Mouse (Mus musculus) kidney, postnatal 4 days (tissue): Measurements from ENCODE around the gene 4930544D05Rik.

ENCODE experiments used
- DNase-seq, 2 experiments: peaks; one replicate each; pipeline ENCODE4 v3.0.0; 2021; ENCODE audit warnings: mixed read lengths in 2 of 2

Gene 4930544D05Rik

DNA sequence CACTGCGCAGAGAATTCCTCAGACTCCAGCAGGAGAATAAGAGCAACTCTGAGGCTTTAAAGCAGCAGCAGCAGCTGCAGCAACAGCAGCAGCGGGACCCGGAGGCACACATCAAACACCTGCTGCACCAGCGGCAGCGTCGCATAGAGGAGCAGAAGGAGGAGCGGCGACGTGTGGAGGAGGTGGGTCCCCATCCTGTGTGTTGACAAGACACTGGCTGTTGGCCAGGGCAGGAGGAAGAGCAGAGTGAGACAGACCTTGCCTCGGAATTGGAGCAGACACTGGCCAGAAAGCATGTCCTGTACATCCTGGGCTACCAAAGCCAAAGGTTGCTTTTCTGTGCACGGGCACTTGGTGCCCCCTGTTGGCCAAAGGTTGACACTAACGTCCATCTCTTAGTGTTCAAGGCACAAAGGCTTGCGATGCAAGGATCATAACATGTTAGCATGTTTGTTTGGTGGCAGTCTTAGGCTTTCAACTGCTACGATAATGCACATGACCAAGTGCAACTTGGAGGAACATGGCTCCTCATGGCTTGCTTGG is 10.6 kb upstream of the 4930544D05Rik start:
- DNase-seq = peak; percentile 86 to 88

DNA sequence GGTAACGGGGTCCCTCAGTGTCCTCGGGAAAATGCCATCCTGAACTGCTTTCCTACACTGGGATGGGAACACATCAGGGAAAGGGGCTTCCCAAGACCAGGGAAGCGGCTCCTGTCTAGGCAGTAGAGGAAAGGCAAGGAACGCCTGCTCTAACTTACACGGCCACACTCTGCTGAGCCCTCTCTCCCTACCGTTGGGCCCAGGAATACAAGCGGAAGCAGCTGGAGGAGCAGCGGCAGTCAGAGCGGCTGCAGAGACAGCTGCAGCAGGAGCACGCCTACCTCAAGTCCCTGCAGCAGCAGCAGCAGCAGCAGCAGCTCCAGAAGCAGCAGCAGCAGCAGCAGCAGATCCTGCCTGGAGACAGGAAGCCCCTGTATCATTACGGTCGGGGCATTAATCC is 8.9 kb upstream of the 4930544D05Rik start:
- no peak for DNase-seq

DNA sequence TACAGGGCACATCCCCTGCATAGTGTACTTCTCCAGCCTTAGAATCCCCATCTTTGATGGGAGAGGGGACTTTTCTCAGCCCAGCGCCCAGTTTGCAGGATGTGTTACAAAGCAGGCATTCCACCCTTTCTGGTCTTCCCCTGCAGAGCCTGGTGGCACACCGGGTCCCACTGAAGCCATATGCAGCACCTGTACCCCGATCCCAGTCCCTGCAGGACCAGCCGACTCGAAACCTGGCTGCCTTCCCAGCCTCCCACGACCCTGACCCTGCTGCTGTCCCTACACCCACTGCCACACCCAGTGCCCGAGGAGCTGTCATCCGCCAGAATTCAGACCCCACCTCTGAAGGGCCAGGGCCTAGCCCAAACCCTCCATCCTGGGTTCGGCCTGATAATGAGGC is 8.0 kb upstream of the 4930544D05Rik start:
- no peak for DNase-seq

DNA sequence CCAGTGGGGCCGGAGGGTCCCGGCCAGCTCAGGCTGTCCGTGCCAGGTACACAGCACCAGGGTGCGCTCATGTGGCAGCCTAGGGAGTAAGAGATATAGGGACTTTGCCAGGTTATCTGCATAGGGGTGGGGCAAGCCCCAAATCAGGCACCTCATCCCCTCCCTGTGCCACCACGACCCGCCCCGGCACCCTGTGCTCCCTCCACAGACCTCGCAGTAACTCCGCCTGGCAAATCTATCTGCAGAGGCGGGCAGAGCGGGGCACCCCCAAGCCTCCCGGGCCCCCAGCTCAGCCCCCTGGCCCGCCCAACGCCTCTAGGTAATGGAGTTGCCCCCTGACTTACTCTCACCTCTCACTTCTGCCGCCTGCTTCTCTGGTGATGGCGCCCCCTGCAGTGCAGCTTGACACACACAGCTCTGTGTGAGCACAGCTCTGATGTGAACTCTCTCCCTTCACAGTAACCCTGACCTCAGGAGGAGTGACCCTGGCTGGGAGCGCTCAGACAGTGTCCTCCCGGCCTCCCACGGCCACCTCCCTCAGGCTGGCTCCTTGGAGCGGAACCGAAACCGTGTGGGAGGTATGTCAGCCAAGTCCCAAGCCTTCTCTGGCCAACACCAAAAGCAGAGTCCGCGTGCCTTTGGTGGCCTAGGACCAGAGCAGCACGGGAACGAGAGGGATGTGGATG is 7.1 kb upstream of the 4930544D05Rik start:
- DNase-seq = peak; percentile 78 to 84

DNA sequence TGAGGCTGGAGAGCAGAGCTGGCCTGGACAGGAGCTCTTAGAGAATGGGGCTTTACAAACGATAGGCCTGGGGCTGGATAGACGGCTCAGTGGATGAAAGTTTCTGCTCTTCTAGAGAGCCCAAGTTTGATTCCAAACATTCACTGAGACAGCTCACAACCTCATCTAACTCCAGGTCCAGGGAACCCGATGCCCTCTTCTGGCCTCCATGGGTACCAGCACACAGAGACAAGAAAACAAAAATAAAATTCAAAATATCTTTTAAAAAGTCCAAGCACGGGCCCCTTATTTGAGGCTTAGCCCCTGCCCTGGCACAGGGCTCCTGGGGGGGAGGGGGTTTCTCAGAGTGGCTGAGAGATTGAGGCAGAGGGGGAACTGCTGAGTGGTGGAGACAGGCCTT is 4.9 kb upstream of the 4930544D05Rik start:
- DNase-seq = no peak

DNA sequence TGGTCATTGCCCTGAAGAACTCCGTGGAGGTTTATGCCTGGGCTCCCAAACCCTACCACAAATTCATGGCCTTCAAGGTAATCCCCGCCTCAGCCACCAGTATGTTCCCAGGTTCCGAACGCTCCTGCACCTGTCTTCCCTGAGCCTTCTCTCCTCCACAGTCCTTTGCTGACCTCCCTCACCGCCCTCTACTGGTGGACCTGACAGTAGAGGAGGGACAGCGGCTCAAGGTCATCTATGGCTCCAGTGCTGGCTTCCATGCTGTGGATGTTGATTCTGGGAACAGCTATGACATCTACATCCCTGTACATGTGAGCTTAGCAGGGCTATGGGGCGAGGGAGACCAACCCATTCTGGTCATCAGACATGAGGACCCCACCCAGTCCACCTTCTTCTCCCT is 3.1 kb upstream of the 4930544D05Rik start:
- peak in 1 of 2 experiments; percentile 36 for DNase-seq

DNA sequence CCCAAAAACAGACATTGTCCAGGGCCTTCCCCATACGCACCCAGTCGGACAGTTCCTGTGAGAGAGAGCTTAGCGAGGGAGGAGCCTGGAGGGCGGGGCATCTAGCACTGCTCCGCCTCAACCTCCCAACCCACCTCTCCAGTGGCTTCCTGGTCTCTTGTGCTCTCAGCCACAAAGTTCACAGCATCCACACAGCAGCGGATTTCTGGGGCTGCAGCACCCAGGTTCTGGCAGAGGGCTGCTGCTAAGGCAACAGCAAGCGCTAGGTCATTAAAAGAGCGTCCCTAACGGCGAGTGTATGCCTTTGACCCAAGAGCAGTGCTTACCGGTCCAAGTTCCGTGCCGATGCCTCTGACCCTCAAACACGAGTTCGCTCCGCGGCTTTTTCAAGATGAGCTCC is 574 bp upstream of the 4930544D05Rik start:
- DNase-seq = peak; percentile 79 to 86

DNA sequence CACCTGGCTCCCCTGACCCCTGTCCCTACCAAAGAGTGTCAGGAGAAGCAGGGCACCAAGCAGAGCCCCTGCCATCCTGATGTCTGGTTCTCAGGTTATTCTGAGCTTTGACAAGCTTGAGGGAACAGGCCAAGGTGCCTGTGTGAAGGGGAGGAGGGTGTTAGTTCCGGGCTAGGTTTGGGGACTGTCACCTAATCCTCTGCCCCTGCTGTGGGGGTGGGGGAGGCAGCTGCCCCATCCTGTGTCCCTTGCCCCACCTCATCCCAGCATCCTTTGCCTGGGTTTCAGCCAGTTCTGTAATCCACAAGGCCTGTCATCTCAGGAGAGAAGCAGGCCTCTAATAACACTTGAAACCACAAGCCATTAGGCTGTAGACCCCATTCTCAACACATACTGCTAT is 3.5 kb downstream of the 4930544D05Rik start, which contains the start of gene Chrne:
Gene Chrne (minus strand): TSS at position 116 of the 400 bp plus-strand sequence.
- no peak for DNase-seq

DNA sequence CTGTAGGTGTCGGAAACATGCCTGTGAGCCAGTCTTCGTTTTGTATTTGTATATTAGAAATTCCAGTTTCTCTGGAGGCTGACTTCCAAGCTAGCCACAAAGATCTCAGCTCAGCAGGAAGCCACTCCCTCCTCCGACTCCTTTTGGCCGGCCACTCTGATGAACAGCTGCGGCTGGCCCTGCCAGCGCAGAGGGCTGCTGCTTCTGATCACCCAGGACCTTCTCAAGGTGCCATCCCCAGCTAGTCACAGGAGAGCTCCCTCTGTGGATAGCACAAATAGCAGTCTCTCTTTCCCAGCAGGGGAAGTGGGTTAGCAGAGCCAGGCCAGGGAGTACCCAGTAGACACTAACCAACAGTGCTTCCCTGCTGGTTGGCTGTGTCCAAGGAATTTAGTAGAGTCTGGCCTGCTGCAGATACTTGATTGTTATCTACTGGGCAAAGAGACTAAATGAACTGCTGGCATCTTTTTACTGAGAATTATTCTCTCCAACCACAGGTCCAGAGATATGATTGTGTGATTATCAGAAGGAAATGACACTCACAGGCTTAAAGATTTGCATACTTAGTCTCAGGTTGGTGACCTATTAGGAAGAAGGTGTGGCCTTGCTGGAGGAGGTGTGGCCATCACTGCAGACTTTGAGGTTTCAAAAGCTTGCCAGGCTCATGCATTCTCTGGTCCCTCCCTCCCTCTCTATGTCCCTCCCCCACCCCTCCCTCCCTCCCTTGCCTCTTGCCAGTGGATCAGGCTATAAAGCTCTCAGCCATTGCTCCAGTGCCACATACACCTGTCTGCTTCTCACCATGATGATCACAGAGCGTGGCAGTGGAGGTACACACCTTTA is 6.5 kb downstream of the 4930544D05Rik start:
- DNase-seq = no peak

DNA sequence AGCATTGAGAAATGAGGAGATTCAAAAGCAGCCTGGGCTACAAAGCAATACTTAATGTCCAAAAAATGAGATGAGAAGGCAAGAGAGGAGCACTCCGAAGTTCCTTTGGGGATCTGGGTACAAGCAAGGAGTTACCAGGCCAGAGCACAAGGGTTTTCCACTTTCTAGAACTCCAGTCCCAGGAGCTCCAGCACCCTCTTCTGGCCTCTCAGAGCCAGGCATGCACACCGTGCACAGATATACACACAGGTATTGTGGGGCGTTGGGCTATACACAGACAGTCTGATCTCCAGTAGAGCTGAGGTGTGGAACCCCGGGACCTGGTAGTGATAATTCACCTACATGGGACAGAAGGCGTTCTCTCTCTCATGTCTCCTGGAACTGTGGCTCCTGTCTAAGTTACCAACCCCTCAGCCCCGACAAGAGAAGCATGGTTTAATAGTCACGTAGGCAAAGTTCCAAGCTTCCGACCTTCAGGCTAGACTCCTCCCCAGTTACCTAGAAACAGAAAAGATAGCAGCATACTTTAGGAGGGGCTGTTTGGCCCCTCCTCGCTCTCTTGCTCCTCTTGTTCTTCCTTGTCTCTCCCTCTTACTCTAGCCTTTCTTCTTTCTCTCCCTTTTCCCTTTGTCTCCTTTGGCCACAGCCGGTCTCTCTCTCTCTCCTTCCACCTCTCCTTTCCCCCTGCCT is 7.5 kb downstream of the 4930544D05Rik start:
- DNase-seq = no peak

DNA sequence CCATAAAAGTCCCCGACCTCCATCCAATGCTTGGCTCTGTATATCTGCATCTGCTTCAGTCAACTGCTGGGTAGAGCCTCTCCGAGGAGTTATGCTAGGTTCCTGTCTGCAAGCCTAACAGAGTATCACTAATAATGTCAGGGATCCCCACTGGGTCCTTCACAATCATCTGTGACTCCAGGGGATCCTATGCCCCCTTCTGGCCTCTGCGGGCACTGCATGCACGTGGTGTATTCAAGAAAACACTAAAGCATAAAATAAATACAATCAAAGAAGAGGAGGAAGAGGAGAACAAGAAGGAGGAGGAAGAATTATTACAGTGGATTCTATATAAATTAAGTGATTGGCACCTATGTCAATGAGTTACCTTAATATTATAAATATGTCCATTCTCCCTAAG is 9.8 kb downstream of the 4930544D05Rik start:
- DNase-seq = peak; percentile 80 to 83

DNA sequence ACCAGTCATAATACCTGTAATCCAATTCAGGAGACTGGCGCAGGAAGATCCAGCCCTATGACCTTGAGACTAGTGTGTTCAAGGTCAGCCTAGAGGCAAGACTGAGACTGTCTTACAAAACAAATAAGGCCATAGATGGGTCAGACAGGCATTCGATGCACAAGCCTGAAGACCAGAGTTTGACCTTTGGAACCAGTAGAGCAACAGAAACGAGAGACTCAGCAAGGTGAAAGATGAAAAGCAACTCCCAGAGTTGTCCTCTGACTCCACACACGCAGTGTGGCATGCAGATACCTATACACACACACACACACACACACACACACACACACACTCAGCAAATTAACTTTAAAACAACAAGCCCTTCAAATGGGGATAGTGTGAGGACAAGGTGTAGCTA is 11.2 kb downstream of the 4930544D05Rik start:
- no peak for DNase-seq

DNA sequence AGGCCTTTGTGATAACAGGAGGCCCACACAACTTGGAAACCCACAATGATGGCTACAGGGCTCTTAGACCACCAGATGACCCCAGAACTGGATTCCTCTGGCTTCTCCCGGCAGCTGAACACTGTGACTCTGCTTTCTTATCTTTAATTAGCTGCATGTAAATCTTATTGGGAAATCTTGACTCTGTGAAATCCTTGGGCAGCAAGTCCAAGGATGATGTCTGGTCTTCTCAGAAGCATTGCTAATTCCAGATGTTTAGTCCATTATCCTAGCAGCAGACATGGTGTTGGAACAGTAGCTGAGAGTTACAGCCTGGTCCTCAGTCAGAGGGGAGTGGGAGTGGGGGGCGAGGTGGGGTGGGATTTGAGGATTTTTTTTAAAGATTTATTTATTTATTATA is 12.8 kb downstream of the 4930544D05Rik start:
- no peak for DNase-seq

DNA sequence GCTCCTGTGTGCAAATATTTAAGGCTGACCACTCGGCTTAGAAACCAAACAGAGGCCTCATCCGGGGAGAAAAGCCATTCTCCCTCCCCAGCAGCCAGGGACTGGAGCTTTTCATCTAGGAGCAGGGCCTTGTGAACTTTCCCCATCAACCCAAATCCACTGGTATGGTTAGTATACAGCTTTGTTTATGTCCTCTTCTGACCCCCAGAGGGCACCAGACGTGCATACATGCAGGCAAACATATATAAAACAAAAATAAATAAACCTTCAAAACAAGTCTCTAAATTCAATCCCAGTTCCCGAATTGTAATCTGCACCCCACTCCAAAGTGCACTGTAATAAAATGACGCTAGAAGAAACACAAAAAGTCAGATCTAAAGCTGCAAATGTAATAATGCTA is 13.9 kb downstream of the 4930544D05Rik start:
- no peak for DNase-seq

DNA sequence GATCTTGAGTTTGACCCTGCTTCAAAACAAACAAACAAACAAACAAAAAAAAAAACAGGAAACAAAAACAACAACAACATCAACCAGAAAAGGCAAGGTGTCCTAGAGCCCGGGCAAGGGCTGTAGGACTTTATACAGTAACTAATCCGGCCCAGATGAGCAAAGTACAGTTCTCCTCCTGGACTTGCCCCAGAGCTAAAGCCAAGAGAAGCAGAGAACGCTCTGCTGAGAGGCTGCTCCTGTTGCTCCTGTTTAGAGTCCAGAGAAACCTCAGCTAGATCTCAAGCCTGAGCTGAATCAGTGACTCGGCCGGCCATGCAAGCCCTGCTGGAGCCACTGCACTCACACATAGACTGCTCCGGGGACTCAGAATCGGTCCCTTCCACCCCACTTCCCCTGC is 14.5 kb downstream of the 4930544D05Rik start:
- no peak for DNase-seq

DNA sequence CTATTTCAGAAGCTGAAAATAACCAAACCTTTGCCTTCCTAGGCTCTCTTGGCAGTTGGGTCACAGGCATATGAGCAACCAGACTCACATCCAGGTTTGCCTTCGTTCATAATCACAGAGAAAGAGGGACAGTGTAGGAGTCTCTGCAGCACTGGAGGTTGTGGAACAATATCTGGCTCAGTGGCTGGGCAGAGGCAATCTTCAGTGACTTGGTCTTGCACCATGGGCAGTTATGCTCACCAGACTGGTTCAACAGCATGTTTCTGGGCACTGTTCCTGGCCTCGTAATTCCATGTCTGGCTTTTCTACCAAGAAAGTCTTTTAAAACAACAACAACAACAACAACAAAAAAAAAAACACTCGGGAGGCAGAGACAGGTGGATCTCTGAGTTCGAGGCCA is 20.0 kb downstream of the 4930544D05Rik start:
- no peak for DNase-seq

DNA sequence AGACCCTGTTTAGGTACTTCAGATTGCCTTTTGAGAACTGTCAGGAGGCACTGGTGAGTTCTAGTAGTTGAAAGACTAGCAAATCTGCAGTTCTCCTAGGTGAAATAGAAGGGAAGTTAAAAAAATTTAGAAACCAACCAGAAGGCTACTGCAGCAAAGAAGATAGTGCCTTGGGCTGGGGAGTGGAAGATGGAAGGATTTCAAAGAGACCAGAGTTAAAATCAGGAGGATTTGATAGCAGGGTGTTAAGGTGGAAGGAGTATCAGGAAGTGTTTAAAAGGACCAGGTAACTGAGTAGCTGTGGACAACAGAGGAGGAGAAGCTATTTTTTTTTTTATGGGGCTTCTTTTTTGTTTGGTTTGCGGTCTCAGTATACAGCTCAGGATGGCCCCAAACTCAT is 22.1 kb downstream of the 4930544D05Rik start:
- DNase-seq = no peak

DNA sequence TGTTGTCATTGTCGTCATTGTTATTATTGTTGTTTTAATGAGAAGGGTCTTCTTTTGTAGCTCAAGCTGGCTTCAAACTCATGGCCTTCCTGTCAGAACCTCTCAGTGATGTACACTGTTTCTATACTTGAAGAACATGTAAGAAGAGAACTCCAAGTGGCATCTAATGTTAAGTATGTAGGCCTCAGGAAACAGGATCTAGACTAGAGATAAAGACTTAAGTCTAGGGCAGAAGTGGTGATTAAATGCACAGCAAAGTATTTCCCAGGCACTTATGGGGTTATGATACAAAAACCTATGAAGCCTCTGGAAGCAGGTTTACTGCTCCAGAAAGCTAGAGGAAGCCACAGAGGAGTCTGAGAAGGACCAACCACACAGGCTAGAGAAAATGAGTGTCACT is 22.6 kb downstream of the 4930544D05Rik start:
- no peak for DNase-seq

DNA sequence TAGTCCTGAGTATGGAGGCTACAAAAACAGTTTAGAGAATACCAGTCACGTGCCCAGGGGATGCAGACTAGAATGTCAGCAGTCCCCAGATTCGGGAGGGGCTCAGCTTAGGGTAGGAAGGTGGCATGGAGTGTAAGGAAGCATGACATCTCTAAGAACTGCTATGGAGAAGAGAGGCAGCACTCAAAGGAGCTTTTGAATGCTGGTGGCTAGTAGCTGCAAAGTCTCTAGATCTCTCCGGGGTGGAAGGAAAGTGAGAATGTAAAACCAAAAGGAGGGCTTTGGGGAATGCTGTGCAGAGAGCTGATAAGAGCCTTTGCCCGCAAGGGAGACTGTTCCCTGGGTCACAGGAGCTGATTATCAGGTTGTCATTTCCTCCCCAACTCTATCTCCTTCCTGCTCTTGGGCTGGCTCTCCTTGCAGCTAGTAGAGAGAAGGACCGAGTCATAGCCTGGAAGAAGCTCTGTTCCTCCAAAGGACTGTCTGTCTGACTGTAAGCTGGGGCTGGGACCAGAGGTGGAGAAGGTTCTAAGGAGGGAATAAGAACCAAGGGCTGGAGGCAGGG is 23.1 kb downstream of the 4930544D05Rik start, which contains the start of gene Gp1ba:
Gene Gp1ba (plus strand): TSS at position 409 of the 565 bp plus-strand sequence.
- DNase-seq = no peak

DNA sequence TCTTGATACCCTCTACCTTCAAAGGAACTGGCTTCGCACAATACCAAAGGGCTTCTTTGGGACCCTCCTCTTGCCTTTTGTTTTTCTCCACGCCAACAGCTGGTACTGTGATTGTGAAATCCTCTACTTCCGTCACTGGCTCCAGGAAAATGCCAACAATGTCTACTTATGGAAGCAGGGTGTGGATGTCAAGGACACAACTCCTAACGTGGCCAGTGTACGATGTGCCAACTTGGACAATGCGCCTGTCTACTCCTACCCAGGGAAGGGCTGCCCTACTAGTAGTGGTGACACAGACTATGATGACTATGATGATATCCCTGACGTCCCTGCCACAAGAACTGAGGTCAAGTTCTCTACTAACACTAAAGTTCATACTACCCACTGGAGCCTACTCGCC is 24.3 kb downstream of the 4930544D05Rik start:
- DNase-seq = no peak

DNA sequence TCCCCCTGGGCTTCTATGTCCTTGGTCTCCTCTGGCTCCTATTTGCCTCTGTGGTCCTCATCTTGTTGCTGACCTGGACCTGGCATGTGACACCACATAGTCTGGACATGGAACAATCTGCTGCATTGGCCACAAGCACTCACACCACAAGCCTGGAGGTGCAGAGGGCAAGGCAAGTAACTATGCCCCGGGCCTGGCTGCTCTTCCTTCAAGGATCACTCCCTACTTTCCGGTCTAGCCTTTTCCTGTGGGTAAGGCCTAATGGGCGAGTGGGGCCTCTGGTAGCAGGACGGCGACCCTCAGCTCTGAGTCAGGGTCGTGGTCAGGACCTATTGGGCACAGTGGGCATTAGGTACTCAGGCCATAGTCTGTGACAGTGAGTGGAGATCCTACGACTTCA is 25.6 kb downstream of the 4930544D05Rik start:
- no peak for DNase-seq

DNA sequence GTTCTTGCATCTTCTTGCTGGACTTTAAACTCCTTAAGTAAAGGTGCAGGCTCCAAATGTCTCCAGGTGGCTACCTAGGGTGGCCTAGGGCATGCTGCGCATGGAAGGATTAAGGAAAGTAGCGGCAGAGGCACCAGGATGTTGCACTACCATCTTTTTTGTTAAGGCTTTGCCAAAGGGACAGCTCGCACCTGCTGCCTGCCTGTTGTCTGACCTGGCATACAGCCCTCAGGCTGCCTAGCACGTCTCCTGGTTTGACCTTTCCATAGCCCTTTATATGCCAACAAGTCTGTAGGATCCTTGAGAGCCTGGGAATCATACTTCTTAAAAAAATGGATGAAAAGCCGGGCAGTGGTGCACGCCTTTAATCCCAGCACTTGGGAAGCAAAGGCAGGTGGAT is 27.4 kb downstream of the 4930544D05Rik start:
- DNase-seq = no peak

DNA sequence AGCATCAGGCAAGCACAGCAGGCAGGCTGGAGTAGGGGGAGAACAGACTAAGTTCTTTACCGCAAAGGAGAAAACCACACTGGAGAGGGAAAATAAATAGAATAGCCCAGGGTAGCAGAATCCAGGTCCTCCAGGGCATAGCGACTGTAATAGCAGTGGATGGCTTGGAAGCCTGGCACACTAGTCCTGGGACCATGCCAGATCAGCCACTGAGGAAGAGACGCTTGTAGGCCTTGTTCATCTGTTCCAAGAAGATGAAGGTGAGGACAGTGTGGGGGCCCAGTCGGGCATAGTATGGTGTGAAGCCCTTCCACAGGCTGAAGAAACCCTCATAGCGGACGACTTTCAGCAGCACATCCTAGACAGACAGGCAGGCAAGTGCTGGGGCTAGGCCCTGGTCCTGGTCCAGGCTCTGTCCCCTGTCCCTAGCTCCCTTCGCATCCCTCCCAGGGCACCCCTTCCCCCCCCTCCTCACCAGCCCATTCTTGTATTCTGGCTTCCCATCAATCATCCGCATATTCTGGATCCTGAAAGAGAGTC is 29.0 kb downstream of the 4930544D05Rik start:
- DNase-seq = no peak
